Mouse (Mus musculus): Measurements from ENCODE around the gene Mpst.

Mpst gene

DNA sequence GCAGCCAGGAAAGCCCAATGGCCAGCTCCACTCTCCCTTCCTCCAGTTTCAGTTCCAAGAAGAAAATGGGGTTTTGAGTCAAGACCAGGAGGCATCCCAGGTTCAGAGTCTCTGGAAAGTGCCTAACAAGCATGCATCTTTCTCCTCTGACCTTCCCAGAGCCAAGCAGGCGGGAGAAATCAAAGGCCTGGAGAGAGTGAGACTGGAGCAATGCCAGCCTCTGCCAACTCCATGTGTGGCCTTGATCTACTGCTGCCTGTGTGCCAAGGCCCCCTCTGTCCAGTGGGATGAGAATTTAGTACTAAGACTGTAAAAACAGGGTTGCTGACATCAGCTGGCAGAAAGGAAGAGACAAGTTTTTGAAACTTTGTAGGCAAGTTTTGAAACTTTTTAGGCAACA, 2.3 kb upstream of the Mpst start:
- no peak for DNase-seq (ENCODE audit: low read depth)

DNA sequence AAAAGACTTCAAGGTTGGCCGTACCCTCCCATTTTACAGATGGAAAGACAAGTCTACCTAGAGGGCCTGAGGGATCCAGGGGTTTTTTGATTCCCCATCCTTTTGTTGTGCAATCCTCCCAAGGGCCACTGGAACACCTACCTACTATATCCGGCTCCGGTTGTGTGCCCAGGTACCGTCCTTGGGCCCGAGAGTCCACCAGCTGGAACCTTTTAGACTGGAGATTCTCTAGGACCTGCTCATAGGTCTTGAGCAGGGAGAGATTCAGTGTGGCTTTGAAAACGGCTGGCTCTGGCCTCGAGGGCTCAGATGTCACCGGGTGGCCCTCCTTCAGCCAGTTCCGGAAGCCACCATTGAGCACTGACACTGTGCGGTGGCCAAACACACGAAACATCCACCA, 1.1 kb upstream of the Mpst start:
- no peak for DNase-seq (ENCODE audit: low read depth)

DNA sequence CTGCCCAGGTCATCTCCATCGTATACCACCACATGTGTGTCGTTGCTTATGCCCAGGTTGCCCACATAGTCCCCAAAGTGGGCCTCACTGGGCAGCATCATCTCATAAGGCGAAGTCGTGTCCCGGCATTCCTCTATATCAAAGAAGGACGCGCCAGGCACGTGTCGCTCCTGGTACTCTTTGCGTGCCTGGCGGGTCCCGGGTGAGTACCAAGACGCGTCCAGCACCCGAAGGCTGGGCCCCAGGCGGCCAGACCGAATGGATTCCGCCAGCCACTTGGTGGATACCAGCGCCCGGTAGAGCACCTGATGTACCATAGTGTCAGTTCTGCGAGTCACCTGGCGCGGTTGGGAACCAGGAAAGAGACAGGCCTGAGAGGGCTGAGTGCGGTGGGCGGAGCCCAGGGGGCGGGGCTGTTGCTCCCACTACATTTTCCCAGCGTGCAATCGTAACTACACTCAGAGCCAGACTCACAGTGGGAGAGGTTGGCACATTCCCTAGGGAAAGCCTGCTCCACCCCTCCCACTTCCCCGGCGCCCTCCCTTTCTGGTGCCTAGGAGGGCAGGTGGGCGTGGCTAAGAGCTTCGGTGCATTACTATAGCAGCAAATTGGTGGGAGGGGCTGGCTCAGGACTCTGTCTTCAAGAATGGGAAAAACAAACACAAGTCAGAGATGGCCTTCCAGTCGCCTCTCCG, 552 bp upstream of the Mpst start, which contains the start of gene Tst:
Gene Tst, minus strand, starts transcription at position 391 of the 695 bp plus-strand sequence.
- DNase-seq (ENCODE audit: low read depth): peak; percentile 77

DNA sequence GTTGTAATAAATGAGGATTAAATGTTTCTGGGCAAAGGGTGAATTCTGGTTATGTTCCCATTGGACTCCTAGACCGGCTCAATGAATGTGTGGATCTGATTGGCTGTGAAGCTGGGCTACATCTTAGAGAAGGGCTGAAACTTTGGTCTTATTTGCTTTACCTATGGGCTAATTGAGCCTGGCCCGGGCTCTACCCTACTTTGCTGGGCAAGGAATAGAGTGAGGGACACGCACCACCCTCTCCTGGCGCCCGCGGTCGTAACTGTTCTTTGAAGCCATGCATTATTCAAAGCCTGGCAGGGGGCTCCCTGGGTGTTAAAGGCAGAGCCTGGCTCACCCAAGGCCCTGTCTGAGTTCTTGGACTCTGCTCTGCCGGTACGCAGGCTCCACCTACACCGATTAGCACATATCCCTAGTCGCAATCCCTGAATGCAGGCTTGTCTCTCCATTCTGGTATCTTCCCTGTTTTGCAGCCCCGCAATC, 3.4 kb downstream of the Mpst start:
- no peak for DNase-seq (ENCODE audit: low read depth)

DNA sequence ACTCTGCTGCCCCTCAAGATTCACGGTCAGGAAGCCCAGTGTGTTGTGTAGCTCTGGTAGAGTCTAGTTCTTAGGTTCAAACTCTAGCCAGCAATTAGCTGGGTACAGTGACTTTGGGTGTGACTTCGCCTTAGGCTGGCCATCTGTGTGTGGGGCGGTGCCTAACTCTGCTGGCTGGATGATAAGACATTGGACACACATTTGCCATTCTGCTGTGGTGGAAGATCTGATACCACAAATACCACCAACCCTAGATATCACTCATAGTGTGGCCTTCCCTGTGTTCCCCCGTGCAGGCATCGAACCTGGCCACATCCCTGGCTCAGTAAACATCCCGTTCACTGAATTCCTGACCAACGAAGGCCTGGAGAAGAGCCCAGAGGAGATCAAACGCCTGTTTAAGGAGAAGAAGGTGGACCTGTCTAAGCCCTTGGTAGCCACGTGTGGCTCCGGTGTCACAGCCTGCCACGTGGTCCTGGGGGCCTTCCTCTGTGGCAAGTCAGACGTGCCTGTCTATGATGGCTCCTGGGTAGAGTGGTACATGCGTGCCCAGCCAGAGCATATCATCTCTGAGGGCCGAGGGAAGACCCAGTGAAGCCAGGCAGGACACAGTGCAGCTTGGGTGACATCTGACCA, 7.0 kb downstream of the Mpst start:
- DNase-seq (ENCODE audit: low read depth): no peak

DNA sequence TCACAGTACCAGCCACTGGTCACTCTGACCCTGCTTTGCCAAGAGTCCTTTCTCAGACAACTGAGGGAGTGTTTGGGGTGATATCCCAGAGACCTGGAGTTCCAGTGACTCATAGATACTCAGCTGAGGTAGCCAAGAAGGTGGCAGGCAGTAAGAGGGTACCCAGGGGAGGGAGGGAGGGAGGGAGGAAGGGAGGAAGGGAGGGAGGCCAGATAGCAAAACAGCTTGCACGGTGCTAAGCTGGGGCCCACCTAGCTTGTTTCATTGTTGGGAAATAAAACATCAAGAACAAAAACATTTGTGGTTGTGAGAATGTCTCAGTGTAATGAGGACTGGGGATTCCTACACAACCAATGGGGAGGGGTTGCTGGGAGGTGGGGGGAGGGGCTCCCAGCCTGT, 7.5 kb downstream of the Mpst start:
- DNase-seq (ENCODE audit: low read depth): no peak

DNA sequence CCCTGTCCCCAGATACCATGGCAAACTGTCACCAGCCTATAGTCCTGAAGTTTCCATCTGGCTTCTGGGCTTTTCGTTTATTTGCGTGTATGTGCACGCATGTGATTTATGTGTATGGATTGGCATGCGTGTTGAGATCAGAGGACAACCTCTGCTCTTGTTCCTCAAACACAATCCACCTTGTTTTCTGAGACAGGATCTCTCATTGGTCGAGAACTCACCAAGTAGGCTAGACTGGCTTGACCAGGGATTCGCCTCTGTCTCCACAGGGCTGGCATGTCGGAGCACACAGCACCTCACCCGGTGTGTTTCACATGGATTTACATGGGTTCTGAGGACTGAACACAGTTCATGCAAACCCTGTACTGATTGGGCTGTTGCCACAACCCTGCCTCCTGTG, 7.9 kb downstream of the Mpst start:
- no peak for DNase-seq (ENCODE audit: low read depth)

DNA sequence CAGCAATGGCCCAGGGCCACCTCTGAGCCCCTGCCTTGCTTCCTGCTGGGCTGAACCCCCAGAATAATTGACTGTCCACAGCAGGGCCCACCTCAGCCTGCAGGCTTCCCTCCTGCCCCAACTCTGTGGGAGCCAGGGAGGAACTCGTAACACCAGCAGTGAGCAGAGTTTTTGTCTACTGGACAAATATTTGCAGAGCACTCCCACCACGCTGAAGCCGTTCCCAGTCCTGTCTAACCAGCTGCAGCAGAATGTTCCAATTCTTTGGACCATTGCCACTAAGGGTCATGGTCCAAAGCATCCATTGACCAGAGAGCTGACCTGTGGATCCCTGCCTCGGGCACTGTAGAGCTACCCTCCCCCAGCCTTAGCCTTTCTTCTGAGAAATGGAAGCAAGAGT, 10.7 kb downstream of the Mpst start:
- no peak for DNase-seq (ENCODE audit: low read depth)

DNA sequence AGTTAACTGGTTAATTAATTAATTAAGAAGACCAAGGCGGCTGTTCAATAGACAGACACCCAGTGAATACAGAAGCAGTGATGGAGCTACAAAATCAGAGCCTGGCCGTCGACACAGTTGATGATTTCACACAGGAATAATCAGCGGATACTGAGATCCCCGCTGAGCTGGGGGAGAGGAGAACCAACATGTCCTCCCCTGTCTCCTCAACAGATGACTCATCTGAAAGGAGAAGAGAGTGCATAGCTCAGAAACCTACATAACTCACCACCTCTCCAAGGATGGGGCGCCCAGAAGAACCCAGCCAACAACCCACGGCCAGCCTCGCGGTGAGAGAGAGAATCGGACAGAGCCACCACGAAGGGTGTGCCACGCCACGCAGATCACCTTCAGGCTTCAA, 14.2 kb downstream of the Mpst start:
- DNase-seq (ENCODE audit: low read depth): no peak

DNA sequence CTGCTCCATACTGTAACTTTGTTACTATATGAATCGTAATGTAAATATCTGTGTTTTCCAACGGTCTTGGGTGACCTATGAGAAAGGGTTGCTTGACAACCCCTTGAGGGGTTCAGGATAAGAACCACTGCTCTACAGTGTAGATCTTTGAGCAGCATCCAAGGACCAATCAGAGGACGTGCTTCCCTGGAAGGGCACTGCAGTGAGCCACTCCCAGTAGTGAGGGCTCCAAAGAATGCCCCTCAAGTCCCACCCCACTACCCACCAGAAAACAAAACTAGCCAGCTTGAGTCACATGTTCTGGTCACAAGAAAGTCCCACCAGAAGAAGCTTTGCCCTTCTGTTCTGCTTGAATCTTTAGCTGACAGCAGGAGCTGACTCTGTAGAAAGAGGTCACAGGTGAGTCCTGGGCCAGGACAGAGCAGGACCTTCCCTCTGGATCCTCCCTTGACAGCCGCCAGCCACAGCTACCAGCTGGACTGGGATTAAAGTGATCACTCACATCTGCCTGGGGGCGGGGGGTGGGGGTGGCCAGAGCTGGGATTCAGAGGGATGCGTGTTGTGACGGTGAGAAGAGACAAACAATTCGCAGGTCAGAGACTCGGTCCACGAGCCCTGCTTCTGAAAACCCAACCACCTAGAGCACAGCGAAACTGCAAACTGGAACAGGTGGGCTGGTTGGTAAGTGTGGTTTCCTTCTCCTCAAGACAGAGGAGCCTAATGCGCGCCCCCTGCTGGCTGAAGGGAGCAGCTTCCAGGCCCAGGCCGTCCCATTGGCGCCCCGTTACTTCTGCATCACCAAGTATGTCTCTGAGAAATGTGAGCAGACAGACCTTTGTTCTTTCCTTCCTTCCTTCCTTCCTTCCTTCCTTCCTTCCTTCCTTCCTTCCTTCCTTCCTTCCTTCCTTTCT, 16.1 kb downstream of the Mpst start:
- DNase-seq (ENCODE audit: low read depth): peak; percentile 92

DNA sequence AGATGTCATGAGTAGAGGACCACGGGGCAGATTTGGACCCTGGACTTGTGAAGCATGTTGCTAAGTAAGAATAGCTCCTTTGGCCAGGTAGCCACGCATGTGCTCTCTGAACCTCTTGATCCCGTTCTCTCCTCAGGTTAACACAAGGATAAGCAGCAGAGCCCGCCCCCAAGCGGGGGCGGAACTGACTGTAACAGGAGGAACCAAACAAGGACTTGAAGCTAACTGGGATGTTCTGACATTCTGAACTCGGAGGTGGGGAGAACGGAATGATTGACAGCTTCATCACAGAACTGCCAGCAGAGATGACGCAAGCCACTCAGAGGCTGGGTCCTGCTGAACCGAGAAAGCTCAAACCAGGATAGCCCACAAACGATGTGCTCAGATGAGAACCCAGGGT, 18.3 kb downstream of the Mpst start:
- DNase-seq (ENCODE audit: low read depth): no peak

DNA sequence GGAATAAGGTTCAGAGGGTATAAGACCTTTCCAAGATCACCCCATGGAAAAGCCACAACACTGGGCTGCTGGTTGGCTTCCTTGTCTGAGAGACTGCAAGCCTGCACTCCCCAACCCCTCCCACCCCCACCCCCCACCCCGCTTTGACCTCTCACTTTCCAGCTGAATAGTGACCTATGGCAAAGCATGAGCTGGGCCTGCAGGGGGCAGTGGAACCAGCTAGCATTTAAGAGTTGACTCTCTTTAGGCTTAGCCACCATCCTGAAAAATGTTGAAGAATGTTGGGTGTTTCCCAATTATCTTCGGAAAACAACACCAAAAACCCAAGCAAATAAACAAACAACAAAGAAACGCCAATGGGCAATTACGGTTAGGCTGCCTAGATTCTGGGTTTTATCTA, 19.0 kb downstream of the Mpst start:
- DNase-seq (ENCODE audit: low read depth): no peak

DNA sequence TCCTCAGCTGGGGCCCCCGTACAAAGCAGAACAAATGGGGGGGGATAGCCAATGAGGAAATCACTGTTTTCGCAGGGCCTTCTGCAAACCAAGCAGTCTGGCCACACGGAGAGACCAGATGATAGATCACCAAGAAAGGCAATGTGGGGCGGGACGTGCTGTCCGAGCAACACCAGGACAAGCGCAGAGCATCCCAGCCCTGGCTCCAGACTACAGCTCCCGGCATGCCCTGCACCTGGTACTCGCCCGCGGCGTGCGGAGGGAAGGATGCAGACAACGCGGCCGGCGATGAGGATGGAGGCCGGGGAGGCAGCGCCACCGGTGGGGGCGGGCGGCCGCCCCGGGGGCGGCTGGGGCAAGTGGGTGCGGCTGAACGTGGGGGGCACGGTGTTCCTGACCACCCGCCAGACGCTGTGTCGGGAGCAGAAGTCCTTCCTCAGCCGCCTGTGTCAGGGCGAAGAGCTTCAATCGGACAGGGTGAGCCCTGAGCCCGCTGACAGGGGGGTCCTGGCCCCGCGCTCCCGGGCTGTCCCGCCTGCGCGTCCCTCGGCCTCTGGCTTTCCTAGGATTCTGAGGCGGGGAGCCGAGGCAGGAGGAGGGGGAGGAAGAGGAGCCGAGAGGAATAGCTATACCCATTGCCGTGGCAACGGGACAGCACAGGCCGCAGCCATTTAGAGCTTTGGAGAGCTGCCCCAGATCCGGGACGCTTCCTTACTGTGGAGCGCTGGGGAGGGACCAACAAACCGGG, 22.3 kb downstream of the Mpst start, which contains the start of gene Kctd17:
Gene Kctd17, plus strand, starts transcription at position 174 of the 748 bp plus-strand sequence.
- no peak for DNase-seq (ENCODE audit: low read depth)

DNA sequence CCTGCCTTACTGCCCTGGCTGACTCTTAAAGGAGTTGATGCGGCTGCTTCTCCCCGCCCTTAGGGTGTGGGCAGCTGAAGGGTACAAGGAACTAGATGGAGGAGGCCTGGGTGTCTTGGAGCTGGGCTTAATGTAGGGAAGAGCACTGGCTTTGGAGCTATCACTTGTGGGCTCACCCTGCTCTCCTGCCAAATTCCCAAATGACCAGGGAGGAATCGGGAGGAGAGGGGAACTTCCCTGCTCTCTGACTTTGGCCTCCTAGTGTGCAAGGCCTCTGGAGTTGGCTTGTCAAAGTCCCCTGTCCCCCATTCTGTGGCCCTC, 22.9 kb downstream of the Mpst start:
- DNase-seq (ENCODE audit: low read depth): no peak

DNA sequence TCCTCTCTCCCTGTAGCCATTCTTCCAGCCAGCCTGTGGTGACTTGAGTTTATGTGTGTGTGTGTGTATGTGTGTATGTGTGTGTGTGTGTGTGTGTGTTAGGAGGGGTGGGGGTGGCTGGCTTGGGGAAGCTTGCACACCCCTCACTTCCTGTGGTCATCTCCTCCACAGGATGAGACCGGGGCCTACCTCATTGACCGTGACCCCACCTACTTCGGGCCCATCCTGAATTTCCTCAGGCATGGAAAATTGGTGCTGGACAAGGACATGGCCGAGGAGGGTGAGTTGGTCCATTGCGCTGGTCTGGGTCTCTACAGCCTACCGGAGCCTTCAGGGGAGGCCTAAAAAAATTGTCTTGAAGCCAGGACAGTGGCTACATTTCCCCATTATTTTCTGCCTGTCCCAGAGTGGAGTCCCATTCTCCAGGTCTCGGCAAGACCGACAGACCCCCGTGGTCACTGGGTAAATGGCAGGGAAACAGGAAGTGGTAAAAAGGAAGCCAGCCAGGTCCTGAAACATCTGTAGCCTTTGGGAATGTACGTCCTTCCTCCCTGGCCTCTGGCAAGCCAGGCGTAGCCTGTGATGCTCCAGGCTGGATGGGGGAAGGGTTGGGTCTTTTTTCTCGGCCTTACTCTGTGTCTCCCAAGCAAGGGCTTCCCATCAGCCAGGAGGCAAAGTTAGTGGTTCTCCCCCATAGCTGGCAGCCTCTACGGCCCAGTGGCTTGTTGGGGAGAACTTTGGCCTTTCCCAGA, 23.8 kb downstream of the Mpst start:
- no peak for DNase-seq (ENCODE audit: low read depth)

DNA sequence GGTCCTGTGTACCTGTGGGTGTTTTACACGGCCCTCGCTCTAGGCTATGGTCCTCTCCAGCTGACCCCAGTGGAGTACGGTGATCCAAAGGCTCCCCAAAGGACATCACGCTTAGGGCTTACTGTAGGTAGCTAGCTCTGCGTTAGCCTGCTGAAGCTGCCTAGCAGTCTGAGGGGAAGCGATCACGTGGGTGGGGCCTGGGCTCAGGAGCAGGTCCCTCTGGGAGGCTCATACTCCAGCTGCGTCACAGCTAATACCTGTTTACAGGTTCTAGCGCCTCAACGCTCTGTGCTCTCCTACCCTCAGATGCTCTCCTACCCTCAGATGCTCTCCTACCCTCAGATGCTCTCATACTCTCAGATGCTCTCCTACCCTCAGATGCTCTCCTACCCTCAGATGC, 24.7 kb downstream of the Mpst start:
- no peak for DNase-seq (ENCODE audit: low read depth)

DNA sequence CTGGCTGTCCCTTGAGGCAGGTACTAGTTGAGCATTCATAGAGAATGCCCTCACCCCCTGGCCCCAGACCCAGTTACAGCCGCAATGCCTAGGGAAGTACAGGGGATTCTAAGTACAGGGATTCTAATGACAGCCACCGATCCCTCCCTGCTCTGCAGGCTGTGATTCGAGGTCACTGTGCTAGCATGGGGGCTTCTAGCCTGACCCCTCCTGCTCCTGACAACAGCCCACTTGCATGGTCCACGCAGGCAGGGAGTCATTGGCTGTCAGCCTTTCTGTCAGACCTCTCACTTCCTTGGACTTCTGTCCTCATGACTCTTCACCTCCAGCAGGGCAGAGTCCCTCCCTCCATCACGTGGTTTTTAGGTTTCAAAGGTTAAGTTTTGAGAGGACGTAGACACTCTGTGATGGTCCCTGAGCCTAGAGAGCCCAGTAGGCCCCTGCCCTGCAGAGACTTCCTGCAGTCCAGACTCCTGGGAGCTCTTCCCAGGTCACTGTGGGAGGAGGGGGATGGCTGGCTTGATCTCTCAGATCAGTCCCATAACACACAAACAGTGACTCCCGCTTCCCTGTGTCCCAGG, 25.4 kb downstream of the Mpst start:
- DNase-seq (ENCODE audit: low read depth): no peak

DNA sequence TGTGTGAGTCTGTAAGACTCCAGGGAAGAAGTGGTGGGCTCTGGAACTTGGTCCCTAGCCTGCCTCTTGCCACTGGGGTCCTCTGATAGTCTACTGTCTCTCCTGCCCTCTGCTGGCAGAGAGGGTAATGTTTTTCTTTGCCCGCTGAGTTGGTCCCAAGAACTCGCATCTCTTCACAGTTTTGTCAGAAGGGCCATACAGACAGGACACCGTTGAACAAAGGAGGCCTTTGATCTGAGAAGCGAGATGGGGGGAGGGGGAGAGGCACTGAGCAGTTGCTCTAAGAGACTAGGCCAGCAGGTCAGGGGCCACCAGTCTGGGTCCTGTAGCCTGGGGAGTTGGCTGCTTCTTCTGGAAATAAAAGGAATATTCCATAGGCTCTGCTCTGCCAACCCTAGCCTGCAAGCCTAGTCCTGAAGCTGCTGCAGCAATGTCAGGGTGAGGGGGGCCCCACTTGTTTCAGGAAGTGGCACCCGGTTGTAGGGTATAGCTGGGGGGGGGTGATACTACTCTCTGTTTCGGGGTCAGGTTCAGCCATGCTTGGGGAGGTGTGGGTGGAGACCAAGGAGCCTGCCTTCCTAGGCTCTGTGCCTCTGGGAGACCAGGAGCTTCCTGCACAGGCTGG, 28.8 kb downstream of the Mpst start:
- DNase-seq (ENCODE audit: low read depth): peak; percentile 40

DNA sequence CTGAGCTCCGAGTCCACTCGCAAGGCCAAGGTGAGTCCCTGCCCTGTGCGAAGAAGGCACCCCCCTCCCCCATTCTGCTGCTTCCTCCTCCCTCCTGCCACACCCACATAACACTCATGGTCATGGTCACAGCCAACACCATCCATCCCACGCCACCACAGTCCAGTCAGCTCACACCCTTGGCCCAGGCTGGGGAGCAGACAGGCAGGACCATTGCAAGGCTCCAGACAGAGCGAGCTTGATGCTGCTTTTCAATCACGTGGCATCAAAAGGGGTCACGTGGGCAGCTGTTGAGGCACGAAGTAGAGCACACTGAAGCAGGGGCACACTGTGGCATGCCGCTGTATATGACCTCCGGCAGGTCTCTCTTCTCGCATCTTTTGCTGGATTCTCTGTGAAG, 29.5 kb downstream of the Mpst start:
- DNase-seq (ENCODE audit: low read depth): no peak

DNA sequence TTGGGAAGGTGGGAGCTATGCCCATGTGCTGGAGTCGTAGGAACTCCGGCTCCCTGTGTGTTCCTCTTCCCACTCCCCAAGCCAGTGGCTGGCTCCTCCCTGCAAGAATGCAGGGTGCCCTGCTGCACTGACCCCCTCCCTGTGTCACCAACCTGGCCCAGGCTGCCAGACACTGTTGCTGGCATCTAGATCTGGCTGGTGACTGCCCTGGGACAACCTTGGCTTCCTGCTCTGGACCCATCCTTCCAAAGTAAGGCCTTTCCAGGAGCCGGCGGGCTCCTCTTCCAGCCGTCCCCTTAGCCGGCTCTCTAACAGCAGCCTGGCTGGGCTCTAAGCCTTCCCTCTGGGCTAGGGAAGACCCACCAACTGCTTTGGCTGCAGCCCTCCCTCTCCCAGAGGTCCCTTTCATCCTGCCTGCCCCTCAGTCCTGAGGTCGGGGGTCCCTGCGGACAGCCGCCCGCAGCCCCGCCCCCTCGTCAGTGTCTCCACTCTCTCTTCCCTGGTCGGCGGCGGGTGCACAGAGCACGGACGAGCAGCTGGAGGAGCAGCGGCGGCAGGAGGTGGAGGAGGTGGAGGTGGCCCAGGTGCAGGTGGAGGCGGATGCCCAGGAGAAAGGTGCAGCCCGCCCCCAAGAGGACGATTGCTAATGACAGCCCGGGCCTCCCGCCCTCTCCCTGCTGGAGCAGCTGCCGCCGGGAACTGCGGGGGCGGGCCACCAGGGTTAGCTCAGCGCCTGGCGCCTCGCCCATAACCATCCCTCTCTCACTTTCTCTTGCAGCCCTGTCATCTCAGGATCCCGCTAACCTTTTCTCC, 30.4 kb downstream of the Mpst start:
- DNase-seq (ENCODE audit: low read depth): no peak

Data from naive thymus-derived CD4-positive, alpha-beta T cell, adult 2 months (primary cell).